Mouse (Mus musculus): ENCODE results near the gene Ott.
"Not testable (repeated sequence)": the region's sequence is repeated elsewhere in the genome, so short reads cannot be mapped to it uniquely, and the experiment has no call there.

Ott gene

GRCm38 (mm10) chrX:149073982-149074381 lies at the start of gene Ott:
Gene Ott, plus strand, starts transcription at chrX:149074282.
- DNase-seq (ENCODE audit: low spot score in 2 of 2), result not testable (repeated sequence)
